Mouse (Mus musculus): ENCODE data around the gene Mpzl1.

DNA sequence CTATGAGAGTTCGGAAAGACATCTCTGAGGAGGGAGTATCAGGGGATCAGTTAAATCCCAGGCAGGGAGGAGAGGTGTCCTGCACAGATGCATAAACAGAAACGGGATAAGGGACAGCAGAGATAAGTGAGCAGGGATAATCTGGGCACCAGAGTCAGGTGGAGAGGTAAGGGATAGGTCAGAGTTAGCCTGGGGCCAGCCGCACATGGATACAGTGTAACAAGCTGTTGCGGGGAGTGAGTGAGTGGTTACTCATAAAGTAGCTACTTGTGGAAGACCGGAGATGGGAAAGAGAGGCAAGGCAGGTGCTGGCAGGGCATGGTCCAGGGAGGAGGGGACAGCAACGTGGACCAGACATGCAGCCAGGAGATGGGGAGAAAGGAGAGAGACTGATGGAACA is 35.7 kb upstream of the Mpzl1 start:
- no peak for TF ChIP-seq CTCF (IDR thresholded peaks at IDR 0.05; ENCODE audit: insufficient read depth, low read length)
- TF ChIP-seq POLR2A (IDR thresholded peaks at IDR 0.05; ENCODE audit: borderline replicate concordance, extremely low read depth, low read depth, low read length), result no peak

Measured in lung, adult 2 months (tissue).